Mouse (Mus musculus) urinary bladder, postnatal 4 days (tissue): ENCODE results near the gene 4632433K11Rik.
"Not testable (repeated sequence)": the region's sequence is repeated elsewhere in the genome, so short reads cannot be mapped to it uniquely, and the experiment has no call there.

ENCODE experiments used
- DNase-seq, 2 experiments: peaks; one replicate each; pipeline ENCODE4 v3.0.0; 2021 to 2022; ENCODE audit warnings: low spot score in 2 of 2

The 4632433K11Rik gene

GRCm38 (mm10) chr7:5056651-5057263, 22.8 kb downstream of the 4632433K11Rik start:
- DNase-seq, result no peak

DNA sequence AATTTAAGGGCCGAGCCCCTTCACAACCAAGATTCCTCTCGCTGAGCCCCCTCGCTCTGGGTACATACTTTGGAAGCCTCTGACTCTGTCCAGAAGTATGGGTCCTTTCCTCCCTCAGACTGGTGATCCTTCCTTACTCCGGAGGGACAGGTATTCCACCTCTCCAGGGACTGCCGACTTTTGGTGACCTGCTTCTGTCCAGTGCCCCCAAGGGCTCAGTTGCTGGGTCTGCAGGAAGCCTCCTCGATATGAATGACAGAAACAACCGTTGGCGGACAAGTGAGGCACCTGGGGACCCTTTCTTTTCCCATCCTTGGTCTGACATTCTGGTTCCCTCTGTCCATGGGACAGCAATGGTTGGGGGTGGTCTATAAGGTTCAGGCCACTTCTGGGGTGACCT, 23.5 kb downstream of the 4632433K11Rik start:
- DNase-seq, result no peak

- DNase-seq, result no peak
Observed at GRCm38 (mm10) chr7:5057804-5058203, 23.9 kb downstream of the 4632433K11Rik start.

DNA sequence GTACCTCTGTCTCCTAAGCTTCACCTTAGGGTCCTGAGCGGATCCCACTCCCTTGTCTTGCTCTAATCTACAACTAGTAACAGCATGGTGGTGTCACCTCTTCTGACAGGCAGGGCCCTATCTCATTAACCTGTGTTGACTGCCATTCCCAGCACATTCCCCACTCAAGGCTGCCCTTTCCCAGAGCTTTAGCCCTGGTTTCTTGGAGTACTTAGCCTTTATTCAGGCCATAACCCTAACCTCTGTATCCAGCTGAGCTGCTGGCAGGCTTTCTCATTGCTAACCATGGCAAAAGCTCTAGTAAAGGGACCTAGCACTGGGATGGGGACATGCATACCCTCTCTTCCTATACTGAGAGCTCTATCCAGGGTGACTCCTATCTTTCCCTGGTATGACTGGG, 24.7 kb downstream of the 4632433K11Rik start:
- no peak for DNase-seq

- DNase-seq, result no peak
Observed at GRCm38 (mm10) chr7:5059421-5059820, 25.5 kb downstream of the 4632433K11Rik start.

GRCm38 (mm10) chr7:5060239-5060731, 26.4 kb downstream of the 4632433K11Rik start:
- DNase-seq, result peak; percentile 74 to 85

GRCm38 (mm10) chr7:5060944-5061773, 27.2 kb downstream of the 4632433K11Rik start:
- DNase-seq, result peak; percentile 97 to 99

- peak; percentile 94 to 95 for DNase-seq
Observed at GRCm38 (mm10) chr7:5061774-5062359, 27.9 kb downstream of the 4632433K11Rik start, which contains the start of gene U2af2. U2af2 (plus strand) TSS chr7:5062143.

DNA sequence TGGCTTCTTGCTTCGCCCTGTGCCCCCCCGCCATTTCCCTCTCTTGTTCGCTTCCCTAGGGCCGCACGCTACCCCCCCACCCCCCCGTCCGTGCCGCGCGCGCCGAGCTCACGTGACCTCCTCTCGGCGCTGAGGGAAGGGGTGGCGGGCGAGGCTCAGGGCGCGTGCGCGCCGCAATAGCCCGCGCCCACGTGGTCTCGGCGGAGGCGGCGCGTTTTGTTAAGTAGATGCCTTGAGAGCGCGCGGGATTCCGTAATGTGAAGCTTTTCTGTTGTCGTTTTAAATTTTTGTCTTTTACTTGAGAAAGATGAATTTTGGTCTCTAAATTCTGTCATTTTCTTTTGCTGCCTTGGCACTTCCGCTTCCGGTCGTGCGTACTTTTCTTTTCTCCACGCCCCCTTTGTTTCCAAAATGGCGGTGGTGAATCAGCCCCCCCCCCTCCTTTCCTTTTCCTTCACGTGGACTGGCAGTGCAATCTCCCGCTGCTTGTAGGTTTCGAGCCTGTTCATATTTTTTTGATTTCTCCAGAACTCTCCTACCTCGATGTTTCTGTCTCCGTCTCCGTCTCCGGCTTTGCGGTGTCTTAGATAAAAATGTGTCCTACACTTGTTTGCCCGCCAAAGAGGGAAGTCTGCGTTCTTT, 28.6 kb downstream of the 4632433K11Rik start:
- DNase-seq, result no peak

GRCm38 (mm10) chr7:5064886-5065285, 31.0 kb downstream of the 4632433K11Rik start:
- DNase-seq, result no peak

DNA sequence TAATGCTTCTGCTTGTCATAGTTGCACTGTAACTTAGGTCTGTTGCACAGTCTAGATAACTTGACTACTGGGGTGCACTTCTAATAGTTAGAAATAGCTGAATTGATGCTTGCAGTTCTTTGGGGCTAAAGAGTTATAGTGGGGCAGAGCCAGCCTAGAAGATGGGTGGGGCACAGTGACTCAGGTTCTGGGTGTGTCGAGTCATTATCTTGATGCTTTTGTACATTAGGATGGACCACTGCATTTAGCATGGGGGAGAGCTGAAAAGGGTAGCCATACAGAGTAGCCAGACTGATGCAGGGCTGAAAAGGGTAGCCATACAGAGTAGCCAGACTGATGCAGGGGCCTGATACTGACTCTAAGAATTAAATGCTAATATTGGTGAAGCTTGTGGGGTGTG, 39.7 kb downstream of the 4632433K11Rik start:
- DNase-seq, result no peak

GRCm38 (mm10) chr7:5074984-5075383, 41.1 kb downstream of the 4632433K11Rik start:
- no peak for DNase-seq

DNA sequence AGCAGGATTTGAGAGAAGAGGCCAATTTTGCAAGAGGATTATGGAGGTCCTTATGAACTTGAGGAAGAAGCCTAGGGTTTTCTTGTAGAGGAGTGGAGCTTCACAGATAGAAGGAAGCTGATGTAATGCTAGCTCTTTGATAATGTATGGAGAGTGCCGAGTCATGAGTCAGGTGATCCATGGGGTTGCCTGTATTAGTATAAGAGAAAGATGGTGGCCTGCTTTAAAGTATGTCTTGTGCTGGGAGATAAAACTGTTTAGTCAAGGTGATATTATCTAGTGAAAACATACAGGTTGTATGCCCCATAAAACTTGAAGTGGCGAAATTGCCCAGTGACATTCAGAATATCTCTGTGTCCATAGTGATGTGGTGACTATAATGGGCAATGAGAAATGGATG, 43.0 kb downstream of the 4632433K11Rik start:
- no peak for DNase-seq

DNA sequence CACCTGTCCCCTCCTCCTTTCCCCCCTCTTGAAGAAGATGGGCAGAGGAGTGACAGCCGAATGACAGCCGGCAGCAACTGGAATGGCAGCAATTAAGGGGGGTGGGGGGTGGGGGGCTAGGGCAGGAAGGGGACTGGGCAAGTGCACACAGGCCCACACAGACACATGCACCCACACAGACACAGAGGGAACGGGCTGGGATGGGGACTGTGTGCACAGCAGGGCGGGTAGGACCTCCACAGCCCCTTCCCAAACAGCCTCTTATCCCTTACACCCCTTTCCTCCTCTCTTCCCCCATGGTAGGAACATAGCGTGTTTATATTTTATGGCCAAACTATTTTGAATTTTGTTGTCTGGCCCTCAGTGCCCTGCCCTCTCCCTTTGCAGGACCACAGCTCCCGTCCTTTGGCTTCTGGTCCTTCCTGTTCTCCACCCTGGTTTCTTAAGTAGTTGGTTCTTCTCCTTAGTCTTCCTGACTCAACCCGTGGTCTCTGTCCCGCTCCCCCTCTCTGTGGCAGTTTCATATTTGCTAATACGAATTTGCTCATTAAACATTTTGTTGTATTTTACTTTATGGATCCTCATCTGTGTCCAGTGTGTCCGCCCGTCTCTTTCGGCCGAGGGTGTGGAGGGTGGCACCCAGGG, 45.6 kb downstream of the 4632433K11Rik start:
- DNase-seq, result not testable (repeated sequence)

DNA sequence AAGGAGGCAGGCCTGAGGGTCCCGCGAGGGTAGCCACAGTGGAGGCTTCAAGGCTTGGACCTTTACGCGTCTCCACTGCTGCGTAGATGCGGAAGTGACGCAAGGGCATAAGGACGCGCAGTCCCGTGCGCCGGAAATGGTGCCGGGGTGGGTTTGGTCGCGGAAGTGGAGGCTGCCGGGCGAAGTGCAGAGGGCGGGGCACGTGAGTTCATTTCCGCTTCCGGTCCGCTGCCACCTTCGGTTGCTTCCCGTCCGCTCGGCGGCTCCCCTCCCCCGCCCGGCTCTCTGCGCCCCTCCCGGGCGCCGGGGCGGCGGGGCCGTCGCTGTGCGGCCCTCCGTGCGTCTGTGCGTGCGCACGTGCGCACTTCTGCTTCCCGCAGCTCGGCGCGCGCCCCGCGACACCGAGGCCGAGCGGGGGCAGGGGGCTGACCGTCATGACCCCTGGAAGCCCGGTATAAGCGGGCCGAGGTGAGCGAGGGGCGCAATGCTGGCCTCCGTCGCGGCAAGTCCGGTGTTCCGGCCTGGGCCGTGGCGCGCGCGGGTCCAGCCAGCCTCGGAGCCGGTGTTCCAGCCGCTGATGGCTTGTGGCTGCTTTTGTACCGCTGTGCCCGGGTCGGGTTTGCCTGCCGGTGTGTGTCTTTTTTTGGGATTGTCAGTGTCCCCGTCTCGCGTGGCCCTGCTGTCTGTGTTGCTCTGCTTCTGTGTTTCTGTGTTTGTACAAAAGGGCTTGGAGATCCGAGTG, 46.3 kb downstream of the 4632433K11Rik start, which contains the start of gene Epn1:
Epn1 (plus strand) TSS at position 226 of the 742 bp plus-strand sequence.
- peak; percentile 94 to 96 for DNase-seq

DNA sequence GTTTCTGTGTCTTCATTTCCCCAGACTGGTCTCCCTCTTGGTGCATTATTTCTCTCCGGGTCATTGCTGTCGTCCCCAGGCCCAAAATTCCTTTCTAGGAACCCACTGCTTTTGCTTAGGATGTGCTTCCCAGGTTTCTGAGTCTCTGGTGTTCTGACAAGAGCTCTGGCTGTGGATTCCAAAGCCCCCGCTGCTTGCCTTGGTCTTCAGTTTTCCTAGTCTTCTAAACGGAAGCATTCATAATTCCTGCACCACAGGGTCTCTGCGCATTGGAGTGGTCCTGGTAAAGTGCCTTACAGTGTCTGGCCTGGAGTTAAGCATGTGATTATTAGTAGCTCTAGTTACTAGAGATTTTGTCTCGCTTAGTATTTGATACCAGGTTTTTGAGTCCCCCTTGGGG, 46.9 kb downstream of the 4632433K11Rik start:
- DNase-seq, result no peak

DNA sequence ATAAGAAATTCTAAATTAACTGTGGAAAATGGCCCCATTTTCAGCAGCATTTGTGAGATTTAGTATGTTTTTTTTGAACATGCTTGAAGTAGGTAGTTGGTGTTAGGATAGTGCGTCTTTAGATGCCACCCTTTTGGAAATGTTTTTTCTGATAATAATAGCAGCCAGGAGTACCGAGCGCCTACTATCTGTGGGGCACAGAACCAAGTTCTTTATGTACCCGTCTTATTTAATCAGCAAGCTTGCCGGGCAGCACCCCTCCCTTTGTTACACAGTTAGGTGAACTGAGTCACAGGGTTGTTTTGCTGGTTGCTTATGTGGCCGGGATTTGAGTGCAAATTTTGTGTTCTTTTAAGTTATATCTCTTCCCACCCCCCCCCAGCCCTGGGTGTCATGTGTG, 47.3 kb downstream of the 4632433K11Rik start:
- DNase-seq, result no peak

GRCm38 (mm10) chr7:5081939-5082338, 48.0 kb downstream of the 4632433K11Rik start:
- DNase-seq, result no peak

DNA sequence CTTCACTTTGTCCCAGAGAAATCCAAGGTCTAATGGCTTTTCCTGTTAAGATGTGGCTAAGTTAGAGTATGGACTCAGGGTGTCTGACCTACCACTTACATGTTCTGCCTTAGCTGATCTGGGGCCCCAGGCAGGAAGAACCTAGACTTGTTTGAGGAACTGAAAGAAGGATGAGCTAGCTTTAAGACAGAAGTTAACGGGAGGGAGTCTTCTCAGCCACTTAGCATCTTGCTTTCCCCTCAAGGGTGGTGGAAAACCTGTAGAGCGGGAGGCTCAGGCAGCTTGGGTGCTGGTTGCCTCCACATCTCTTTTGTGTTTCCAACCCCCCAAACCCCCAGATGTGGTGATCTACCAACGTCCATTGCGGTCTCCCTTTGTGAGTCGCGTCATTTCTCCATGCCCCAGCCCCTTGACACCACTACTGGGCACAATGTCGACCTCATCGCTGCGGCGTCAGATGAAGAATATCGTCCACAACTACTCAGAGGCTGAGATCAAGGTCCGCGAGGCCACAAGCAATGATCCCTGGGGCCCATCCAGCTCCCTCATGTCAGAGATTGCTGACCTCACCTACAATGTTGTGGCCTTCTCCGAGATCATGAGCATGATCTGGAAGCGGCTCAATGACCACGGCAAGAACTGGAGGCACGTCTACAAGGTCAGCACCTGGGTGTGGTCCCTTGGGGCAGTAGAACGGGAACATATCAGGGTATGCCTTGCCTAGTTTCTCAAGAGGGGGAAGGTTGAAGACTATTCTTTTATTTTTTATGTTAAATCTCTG, 49.6 kb downstream of the 4632433K11Rik start:
- no peak for DNase-seq
